Mouse (Mus musculus) CH12.LX (cell line): ENCODE measurements around the gene Irf2. TPM values are rescaled to one million over a fixed set of nuclear protein-coding genes. Genes with fewer than 3 reads are reported as not detected.

Source experiments
- DNase-seq: peaks from one replicate; pipeline ENCODE4 v3.0.0-alpha.2; 2013; ENCODE audit errors: extremely low read depth
- H3K27ac ChIP-seq: 2 replicates; pipeline ENCODE4 v1.5.1; 2012; ENCODE audit warnings: low read depth, mild to moderate bottlenecking, control low read depth, moderate library complexity; ENCODE audit not compliant: insufficient read depth
- H3K27me3 ChIP-seq: replicated peaks from 2 replicates; pipeline ENCODE3; 2012; ENCODE audit warnings: inconsistent platforms
- H3K36me3 ChIP-seq, 2 experiments: replicated peaks in 1 of 2; 2 replicates each; pipeline versions ENCODE3 to v1.6.1; 2012; ENCODE audit warnings: inconsistent platforms in 1 of 2, low read length in 1 of 2, mild to moderate bottlenecking in 1 of 2, mixed read lengths in 1 of 2, moderate library complexity in 1 of 2; ENCODE audit not compliant: control insufficient read depth in 1 of 2, insufficient read depth in 1 of 2
- H3K4me1 ChIP-seq, 2 experiments: 2 replicates each; pipeline ENCODE4 v1.6.1; 2012; ENCODE audit warnings: inconsistent platforms in 1 of 2, moderate library complexity in 1 of 2; ENCODE audit not compliant: insufficient read depth in 2 of 2, control insufficient read depth in 1 of 2
- H3K4me2 ChIP-seq: 2 replicates; pipeline ENCODE4 v1.6.1; 2012; ENCODE audit warnings: low read depth, mild to moderate bottlenecking, control low read depth; ENCODE audit not compliant: poor library complexity, insufficient read depth, severe bottlenecking
- H3K4me3 ChIP-seq, 3 experiments: fragments of 150-350 bp in 1 of 3; sonication (generic) in 1 of 3; replicated peaks in 1 of 3; 2 replicates each; pipeline versions ENCODE3 to v1.5.1; 2011 to 2012; ENCODE audit warnings: low read depth in 2 of 3, low read length in 2 of 3, mild to moderate bottlenecking in 2 of 3, moderate library complexity in 2 of 3, control low read depth in 1 of 3, improper control_type of control experiment in 1 of 3, inconsistent platforms in 1 of 3, mixed read lengths in 1 of 3; ENCODE audit not compliant: poor library complexity in 1 of 3
- H3K79me2 ChIP-seq: replicated peaks from 2 replicates; pipeline ENCODE4 v1.6.1; 2012; ENCODE audit warnings: mild to moderate bottlenecking, moderate library complexity; ENCODE audit not compliant: control insufficient read depth, poor library complexity, insufficient read depth, severe bottlenecking; ENCODE audit errors: extremely low read depth
- H3K9ac ChIP-seq: 2 replicates; pipeline ENCODE4 v1.6.1; 2012; ENCODE audit warnings: low read depth, mild to moderate bottlenecking, control low read depth, moderate library complexity; ENCODE audit not compliant: insufficient read depth
- H3K9me3 ChIP-seq: replicated peaks from 2 replicates; pipeline ENCODE3; 2012; ENCODE audit warnings: low read length, inconsistent platforms, mixed read lengths
- BHLHE40 ChIP-seq: IDR thresholded peaks from 2 replicates; pipeline ENCODE4 v1.6.1; 2011; ENCODE audit warnings: mild to moderate bottlenecking, low read depth, low read length, improper control_type of control experiment
- CHD1 ChIP-seq: IDR thresholded peaks from 2 replicates; pipeline ENCODE4 v1.6.1; 2012; ENCODE audit warnings: low read depth, low read length, improper control_type of control experiment, inconsistent platforms
- CHD2 ChIP-seq: IDR thresholded peaks from 2 replicates; pipeline ENCODE4 v1.6.1; 2011; ENCODE audit warnings: low read length, improper control_type of control experiment
- CTCF ChIP-seq, 2 experiments: IDR thresholded peaks in 1 of 2; conservative IDR thresholded peaks in 1 of 2; 2 replicates each; pipeline ENCODE4 v1.5.1; 2011 to 2012; ENCODE audit warnings: low read depth in 2 of 2, low read length in 2 of 2, improper control_type of control experiment in 1 of 2, inconsistent platforms in 1 of 2, mild to moderate bottlenecking in 1 of 2, moderate library complexity in 1 of 2
- E2F4 ChIP-seq: IDR thresholded peaks from 2 replicates; pipeline ENCODE4 v1.6.1; 2011; ENCODE audit warnings: low read depth, low read length, improper control_type of control experiment; ENCODE audit not compliant: insufficient replicate concordance
- ETS1 ChIP-seq: conservative IDR thresholded peaks from 2 replicates; pipeline ENCODE4 v1.6.1; 2012; ENCODE audit warnings: low read depth, mild to moderate bottlenecking, inconsistent platforms, low read length, improper control_type of control experiment, moderate library complexity
- GABPA ChIP-seq: IDR thresholded peaks from 2 replicates; pipeline ENCODE4 v1.6.1; 2012; ENCODE audit warnings: low read depth, low read length, improper control_type of control experiment, inconsistent platforms; ENCODE audit not compliant: insufficient replicate concordance
- JUN ChIP-seq: IDR thresholded peaks from 2 replicates; pipeline ENCODE4 v1.6.1; 2011; ENCODE audit warnings: low read depth, mild to moderate bottlenecking, low read length, improper control_type of control experiment, moderate library complexity; ENCODE audit not compliant: insufficient read depth
- JUND ChIP-seq: conservative IDR thresholded peaks from 2 replicates; pipeline ENCODE4 v1.6.1; 2011; ENCODE audit warnings: low read depth, low read length, improper control_type of control experiment
- KAT2A ChIP-seq: IDR thresholded peaks from 2 replicates; pipeline ENCODE4 v1.6.1; 2012; ENCODE audit warnings: low read length, improper control_type of control experiment, inconsistent platforms; ENCODE audit not compliant: insufficient replicate concordance
- MAFK ChIP-seq: IDR thresholded peaks from 2 replicates; pipeline ENCODE4 v1.6.1; 2011; ENCODE audit warnings: low read length, improper control_type of control experiment; ENCODE audit not compliant: insufficient replicate concordance
- MAX ChIP-seq: IDR thresholded peaks from 2 replicates; pipeline ENCODE4 v1.6.1; 2011; ENCODE audit warnings: low read length, improper control_type of control experiment
- MEF2A ChIP-seq: IDR thresholded peaks from 2 replicates; pipeline ENCODE4 v1.6.1; 2014; ENCODE audit warnings: low read depth, mild to moderate bottlenecking, inconsistent platforms, low read length, improper control_type of control experiment, borderline replicate concordance
- MYC ChIP-seq: IDR thresholded peaks from 2 replicates; pipeline ENCODE4 v1.6.1; 2011; ENCODE audit warnings: low read depth, mild to moderate bottlenecking, improper control_type of control experiment, low read length
- NRF1 ChIP-seq: IDR thresholded peaks from 2 replicates; pipeline ENCODE4 v1.6.1; 2014; ENCODE audit warnings: low read depth, mild to moderate bottlenecking, inconsistent platforms, low read length, improper control_type of control experiment, moderate library complexity
- PAX5 ChIP-seq: IDR thresholded peaks from 2 replicates; pipeline ENCODE4 v1.6.1; 2012; ENCODE audit warnings: low read length, inconsistent platforms, mixed read lengths
- SMC3 ChIP-seq: IDR thresholded peaks from 2 replicates; pipeline ENCODE4 v1.6.1; 2011; ENCODE audit warnings: low read depth, low read length, improper control_type of control experiment
- TBP ChIP-seq: conservative IDR thresholded peaks from 2 replicates; pipeline ENCODE4 v1.6.1; 2011; ENCODE audit warnings: low read depth, low read length, improper control_type of control experiment
- TCF12 ChIP-seq: IDR thresholded peaks from 2 replicates; pipeline ENCODE4 v1.6.1; 2014; ENCODE audit warnings: low read depth, mild to moderate bottlenecking, inconsistent platforms, low read length, improper control_type of control experiment
- UBTF ChIP-seq: IDR thresholded peaks from 2 replicates; pipeline ENCODE4 v1.6.1; 2012; ENCODE audit warnings: low read depth, mild to moderate bottlenecking, inconsistent platforms, low read length, improper control_type of control experiment, moderate library complexity
- USF1 ChIP-seq: IDR thresholded peaks from 2 replicates; pipeline ENCODE4 v1.6.1; 2014; ENCODE audit warnings: low read depth, mild to moderate bottlenecking, inconsistent platforms, low read length, improper control_type of control experiment
- USF2 ChIP-seq: conservative IDR thresholded peaks from 2 replicates; pipeline ENCODE4 v1.6.1; 2011; ENCODE audit warnings: low read depth, low read length, improper control_type of control experiment
- ZMIZ1 ChIP-seq: IDR thresholded peaks from 2 replicates; pipeline ENCODE4 v1.6.1; 2012; ENCODE audit warnings: low read depth, mild to moderate bottlenecking, inconsistent platforms, low read length, improper control_type of control experiment
- ZNF384 ChIP-seq: IDR thresholded peaks from 2 replicates; pipeline ENCODE4 v1.6.1; 2012; ENCODE audit warnings: low read depth, low read length, improper control_type of control experiment, inconsistent platforms
- dilution Hi-C: fragments of 300-500 bp; cut with MboI; formaldehyde crosslinking; loops from 2 replicates; pipeline ENCODE4 v1.14.3; 2020; ENCODE audit warnings: low sequenced_read_pairs; ENCODE audit not compliant: extremely low pct_unique_long_range_greater_than_20kb, extremely low pct_ligation_motif_present
- in situ Hi-C: fragments of 300-500 bp; cut with MboI; formaldehyde crosslinking; loops from 3 replicates; pipeline ENCODE4 v1.14.3; 2019; ENCODE audit warnings: low sequenced_read_pairs, low pct_ligation_motif_present, low pct_unique_long_range_greater_than_20kb, mixed read lengths
- polyA plus RNA-seq: library from polyadenylated mRNA; unstranded; fragments of >175 nt; gene quantifications from 2 replicates; pipeline ENCODE4 v1.2.1, GENCODE M21; 2012; ENCODE audit warnings: low read depth; ENCODE audit not compliant: insufficient read length
- total RNA-seq, 2 experiments: library from RNA; depleted of rRNA; stranded (reverse); fragments of 300-350 nt in 1 of 2; fragments of >200 nt in 1 of 2; gene quantifications; 2 replicates each; pipeline ENCODE4 v1.2.3; 2012 to 2014

The Irf2 gene
- total and polyA plus RNA-seq, 3 experiments: 7.1 to 37.4 (median 10.2) TPM

DNA sequence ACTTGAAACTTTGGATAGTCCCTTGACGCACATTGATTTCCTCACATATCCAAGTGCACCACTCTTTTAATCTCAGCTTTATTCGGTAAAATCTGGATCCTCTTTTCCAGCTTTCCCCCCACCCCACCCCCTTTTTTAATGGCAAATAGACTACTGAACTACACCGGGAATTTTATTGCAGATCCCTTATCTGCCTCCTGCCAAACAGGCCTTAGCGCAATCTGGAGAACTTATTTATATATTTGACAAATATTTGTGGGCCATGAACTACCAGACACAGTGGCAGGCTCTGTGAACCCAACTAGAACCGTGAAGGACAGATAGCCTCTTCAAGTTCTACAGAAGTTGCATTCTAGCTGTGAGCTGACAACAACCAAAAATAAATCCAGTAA lies 3.2 kb downstream of the Irf2 start:
- Histone ChIP-seq H3K9me3 (no peaks in the 10 kb centered on the region), H3K27me3 (no peaks in the 10 kb centered on the region), H3K27ac (no peak overlapping the region)
- no peak for TF ChIP-seq MAX
- TF ChIP-seq SMC3: no peak
- no peak for TF ChIP-seq GABPA
- TF ChIP-seq CHD1: no peak
- no peak for TF ChIP-seq ZNF384
- no peak for TF ChIP-seq KAT2A
- no peak for TF ChIP-seq JUN
- no peak for TF ChIP-seq JUND
- TF ChIP-seq CHD2: no peak
- TF ChIP-seq E2F4: no peak
- TF ChIP-seq ETS1: no peak
- no peak for TF ChIP-seq MYC
- TF ChIP-seq CTCF (conservative IDR thresholded peaks at IDR 0.05 in 1 of 2, IDR thresholded peaks at IDR 0.05 in 1 of 2; ENCODE audit: low read depth in 2 of 2, low read length in 2 of 2): no peak
- no peak for TF ChIP-seq NRF1
- no peak for TF ChIP-seq MEF2A
- no peak for TF ChIP-seq BHLHE40
- TF ChIP-seq ZMIZ1: no peak
- TF ChIP-seq UBTF: no peak
- no peak for TF ChIP-seq USF2
- no peak for TF ChIP-seq PAX5
- TF ChIP-seq, all 38 proteins: peak for 0
- H3K4me1 ChIP-seq: peaks cover 4 to 47% of the 10 kb centered on the region in 2 experiments
- dilution Hi-C loops: no loop called here
- H3K4me3 ChIP-seq: peak overlapping the region in 1 of 3 experiments; percentile 96
- in situ Hi-C loops: no loop called here
- peak overlapping the region; percentile 80 for H3K4me2 ChIP-seq
- peaks cover 86% of the 10 kb centered on the region for H3K79me2 ChIP-seq
- no peak for DNase-seq
- H3K9ac ChIP-seq: peak overlapping the region; percentile 96; the same call in 1 of the 2 replicates
- peaks cover 0 to 21% of the 10 kb centered on the region in 2 experiments for H3K36me3 ChIP-seq

DNA sequence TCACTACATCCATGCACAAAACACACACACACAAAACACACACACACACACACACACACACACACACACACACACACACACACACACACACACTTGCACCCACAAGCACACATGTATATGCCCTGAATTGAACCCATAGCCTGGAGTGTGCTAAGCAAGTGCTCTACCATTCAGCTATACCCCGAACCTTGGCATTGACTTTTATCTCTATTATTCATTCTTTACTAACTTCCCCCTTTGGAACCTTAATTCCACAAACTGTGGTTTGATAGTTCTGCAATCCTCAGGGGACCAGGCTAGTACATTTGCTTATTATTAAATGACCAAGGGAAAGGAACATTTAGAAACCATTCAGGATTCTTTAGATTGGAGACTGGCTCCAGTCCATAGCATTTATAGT lies 5.9 kb downstream of the Irf2 start:
- H3K4me3 ChIP-seq: no peak overlapping the region
- H3K79me2 ChIP-seq: peaks cover 92% of the 10 kb centered on the region
- no peak overlapping the region for H3K4me2 ChIP-seq
- H3K36me3 ChIP-seq: peaks cover 0 to 38% of the 10 kb centered on the region in 2 experiments
- in situ Hi-C loops (loop anchor here (5.0 kb wide), 1 partner anchor 42 kb away; no protein-coding TSS in a partner anchor), dilution Hi-C loops (no loop called here)
- no peak overlapping the region for H3K9ac ChIP-seq
- DNase-seq: no peak
- no peaks in the 10 kb centered on the region for H3K9me3 ChIP-seq
- TF ChIP-seq MAFK (no peak), BHLHE40 (no peak), CHD2 (no peak), GABPA (no peak), SMC3 (no peak), ZNF384 (no peak), USF1 (no peak), TCF12 (no peak), MYC (no peak), ZMIZ1 (no peak), TBP (no peak)
- H3K27me3 ChIP-seq: no peaks in the 10 kb centered on the region
- no peak overlapping the region for H3K27ac ChIP-seq
- H3K4me1 ChIP-seq: peaks cover 7 to 57% of the 10 kb centered on the region in 2 experiments; a peak in 3 of 4 replicates
